Mouse (Mus musculus): Measurements from ENCODE around the gene Pak6. TPM values are rescaled to one million over a fixed set of nuclear protein-coding genes. Genes with fewer than 3 reads are reported as not detected.
A peak's percentile ranks its signal among the peaks of the same experiment; 100 is the strongest.

Pak6 gene
- total RNA-seq, 2 experiments from 2014 or later = 54.3 to 67.9 TPM

DNA sequence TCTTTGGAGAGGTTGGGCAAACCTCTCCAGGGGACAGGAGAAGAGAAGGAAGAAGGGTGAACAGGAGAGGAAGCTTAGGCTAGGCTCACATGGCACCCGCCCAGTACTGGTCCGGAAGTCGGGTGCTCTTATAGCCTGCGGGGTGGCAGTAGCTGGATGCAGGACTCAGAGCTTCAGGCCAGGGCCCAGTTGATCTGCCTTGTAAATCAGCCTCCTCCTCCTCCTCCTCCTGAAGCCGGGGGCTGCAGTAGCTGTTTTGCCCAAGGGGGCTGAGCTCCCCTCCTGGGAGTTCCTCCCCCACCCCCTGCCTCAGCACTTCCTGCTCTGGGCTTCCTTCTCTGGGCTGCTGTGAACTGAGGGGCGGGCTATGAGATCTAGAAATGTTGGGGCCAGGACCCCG, 65.2 kb downstream of the Pak6 start, which contains the start of gene Plcb2:
TSS of gene Plcb2 (minus strand) at position 102 of the 400 bp plus-strand sequence.
- DNase-seq (ENCODE audit: low spot score in 2 of 2) = no peak

DNA sequence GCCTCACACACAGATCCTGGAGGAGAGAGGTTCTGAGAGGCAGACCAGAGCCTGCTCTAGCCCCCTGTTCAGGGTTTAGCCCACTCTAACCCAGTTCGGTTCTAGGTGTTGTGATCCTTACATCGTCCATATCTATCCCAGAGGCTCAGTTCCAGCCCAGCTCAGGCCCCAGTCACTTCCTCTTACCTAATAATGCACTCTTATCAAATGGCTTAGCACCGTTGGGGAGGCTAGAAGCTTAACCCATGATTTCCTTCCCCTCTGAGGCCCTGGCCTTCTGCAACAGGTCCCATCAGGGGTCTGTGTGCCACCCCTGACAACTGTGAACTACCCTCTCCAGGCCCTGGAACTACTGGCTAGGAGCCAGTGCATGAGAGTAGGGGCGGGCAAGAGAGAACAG, 66.1 kb downstream of the Pak6 start:
- DNase-seq (ENCODE audit: low spot score in 2 of 2) = no peak

- DNase-seq (ENCODE audit: low spot score in 2 of 2) = no peak
Measured at GRCm38 (mm10) chr2:118729816-118730621, 66.9 kb downstream of the Pak6 start.

GRCm38 (mm10) chr2:118730622-118730915, 67.5 kb downstream of the Pak6 start:
- DNase-seq (ENCODE audit: low spot score in 2 of 2) = peak; percentile 63 to 83

- DNase-seq (ENCODE audit: low spot score in 2 of 2) = no peak
Measured at GRCm38 (mm10) chr2:118731981-118732380, 68.9 kb downstream of the Pak6 start.

DNA sequence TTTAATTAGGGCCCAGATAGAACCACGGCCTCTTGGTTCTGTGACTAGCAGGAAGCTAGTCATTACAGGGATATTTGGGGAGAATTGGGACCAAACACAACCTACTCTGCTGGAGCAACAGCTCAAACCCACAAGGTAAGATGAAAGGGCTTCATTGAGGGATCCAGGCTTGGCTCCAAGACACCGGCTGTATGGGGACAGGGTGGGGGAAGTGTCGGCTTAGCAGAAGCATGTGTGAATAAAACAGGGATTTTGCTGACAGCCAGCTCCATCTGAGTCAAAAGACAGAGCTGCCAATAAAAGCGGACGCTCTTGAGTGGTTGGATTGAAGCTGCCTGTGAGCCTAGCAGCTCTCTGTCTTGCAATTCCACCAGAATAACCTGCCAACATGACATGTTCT, 70.2 kb downstream of the Pak6 start:
- peak; percentile 76 to 79 for DNase-seq (ENCODE audit: low spot score in 2 of 2)

- no peak for DNase-seq (ENCODE audit: low spot score in 2 of 2)
Measured at GRCm38 (mm10) chr2:118740341-118740740, 77.2 kb downstream of the Pak6 start.

GRCm38 (mm10) chr2:118741183-118741582, 78.1 kb downstream of the Pak6 start:
- no peak for DNase-seq (ENCODE audit: low spot score in 2 of 2)

DNA sequence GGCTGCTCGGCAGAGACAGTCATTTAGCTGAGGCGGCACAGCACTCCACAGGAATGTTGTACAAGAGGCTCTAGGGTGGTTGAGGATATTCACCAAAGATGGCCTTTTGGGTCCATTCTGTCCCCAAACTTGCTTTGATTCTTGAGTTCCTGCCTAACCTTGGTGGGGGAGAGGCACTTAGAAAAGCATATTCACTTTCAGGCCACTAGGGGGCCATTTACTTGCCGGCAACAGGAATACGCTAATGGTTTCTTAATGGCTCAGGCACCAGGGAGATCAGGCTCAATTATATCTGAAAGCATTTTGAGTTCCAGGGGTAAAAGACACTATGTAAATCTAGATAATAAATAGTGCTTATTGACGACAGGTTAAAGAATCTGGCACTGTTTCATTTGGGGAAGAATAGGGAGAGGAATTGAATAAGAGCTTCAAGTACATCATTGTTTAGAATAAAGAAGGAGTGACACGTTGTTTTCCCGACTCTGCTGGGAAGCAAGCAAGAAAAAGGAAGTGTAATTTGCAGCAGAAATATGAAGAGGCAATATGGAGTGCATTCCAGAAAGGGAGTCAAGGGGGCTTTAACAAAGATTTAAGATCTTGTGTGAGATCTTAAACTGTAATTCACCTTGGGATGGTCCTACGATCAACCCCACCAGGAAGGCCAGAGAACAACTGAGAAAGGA, 80.3 kb downstream of the Pak6 start:
- peak in 1 of 2 experiments; percentile 65 for DNase-seq (ENCODE audit: low spot score in 2 of 2)

DNA sequence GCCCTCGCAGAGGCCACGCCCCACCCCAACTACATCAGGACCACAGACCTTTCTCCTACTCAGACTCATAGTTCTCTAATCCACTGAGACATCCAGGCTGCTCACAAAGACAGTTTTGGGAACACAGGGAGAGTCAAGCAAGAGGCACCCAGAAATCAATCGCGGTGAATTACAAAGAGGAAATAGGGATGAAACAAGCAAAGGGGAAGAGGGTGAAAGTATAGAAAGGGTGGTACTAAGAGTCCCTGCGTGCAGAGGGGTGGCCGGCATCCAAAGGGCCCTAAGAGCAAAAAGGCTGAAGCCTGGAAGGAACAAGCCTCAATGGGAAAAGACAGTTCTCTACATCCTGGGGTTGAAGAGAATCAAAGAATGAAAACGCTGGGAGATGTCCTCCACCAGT, 81.5 kb downstream of the Pak6 start:
- no peak for DNase-seq (ENCODE audit: low spot score in 2 of 2)

DNA sequence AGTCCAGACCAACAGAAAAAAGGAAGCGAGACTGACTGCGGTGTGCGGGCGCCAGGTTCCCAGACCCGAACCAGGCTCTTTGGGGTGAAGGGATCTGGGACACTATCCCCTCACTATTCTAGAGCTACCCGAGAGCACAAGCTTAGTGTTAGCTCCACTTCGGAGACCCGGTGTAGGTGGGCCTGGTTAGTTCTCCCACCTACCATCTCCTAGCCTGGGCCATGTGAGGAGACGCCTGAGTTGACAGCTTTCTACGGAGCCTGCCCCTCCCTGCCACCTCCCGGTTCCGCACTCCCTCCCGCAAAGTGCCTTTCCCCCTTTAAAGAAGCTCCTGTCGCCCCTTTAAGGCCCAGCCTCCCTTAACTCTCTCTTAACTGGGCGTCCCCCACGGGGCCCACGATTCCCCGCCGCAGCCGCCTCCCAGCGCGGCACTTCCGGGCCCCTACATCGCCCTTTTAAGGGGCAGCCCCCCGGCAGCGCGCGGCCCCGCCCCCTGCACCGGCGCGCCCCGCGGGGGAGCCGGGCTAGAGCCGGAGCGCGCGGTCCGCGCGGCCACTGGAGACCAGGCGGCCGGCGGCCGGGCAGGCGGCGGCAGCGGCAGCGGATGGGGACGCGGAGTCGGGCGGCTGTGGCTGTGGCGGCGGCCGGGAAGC, 82.3 kb downstream of the Pak6 start, which contains the start of gene Inafm2:
TSS of gene Inafm2 (plus strand) at position 527 of the 653 bp plus-strand sequence.
- peak; percentile 90 to 92 for DNase-seq (ENCODE audit: low spot score in 2 of 2)

DNA sequence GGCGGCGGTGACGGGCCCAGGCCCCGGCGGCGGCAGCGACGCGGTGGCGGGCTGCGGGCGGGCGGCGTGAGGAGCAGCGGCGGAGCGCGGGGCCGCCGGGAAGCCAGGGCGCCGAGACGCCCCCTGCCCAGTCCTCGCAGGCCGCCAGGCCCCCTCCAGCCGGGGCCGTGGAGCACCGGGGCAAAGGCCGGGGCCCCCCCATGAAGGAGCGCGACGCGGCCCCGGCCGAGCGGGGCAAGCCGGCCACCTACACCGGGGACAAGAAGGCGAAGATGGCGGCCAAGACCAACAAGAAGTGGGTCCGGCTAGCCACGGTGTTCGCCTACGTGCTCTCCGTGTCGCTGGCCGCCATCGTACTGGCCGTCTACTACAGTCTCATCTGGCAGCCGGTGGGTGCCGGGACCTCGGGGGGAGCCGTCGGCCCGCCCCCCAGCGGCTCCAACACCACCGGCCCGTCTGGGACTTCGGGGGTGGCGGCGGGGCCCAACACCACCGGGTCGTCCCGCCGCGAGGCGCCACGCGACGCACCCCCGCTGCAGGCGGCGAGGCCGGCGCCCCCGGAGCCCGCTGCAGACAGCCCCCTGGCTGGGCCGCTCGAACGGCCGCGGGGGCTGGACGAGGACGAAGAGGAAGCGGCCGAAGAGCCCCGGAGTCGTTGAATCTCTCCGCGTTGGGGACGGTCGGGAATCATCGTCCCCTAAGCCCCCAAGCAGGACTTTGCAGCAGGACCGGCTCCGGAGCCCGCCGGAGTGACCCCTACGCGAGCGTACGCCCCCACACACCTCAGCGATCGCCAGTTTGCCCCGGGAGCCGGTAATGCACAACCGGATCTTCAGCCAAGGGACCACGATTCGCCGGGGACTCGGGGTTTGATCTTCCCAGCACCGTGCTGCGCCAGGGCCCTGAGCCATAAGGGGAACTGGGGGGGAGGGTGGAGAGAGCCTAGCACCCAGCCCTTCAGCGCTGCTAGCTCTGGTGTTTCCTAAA, 83.1 kb downstream of the Pak6 start:
- DNase-seq (ENCODE audit: low spot score in 2 of 2) = no peak

GRCm38 (mm10) chr2:118747301-118747960, 84.3 kb downstream of the Pak6 start:
- no peak for DNase-seq (ENCODE audit: low spot score in 2 of 2)

Other genes with a start within 250 kb of the Pak6 start
- 100 to 1,000 TPM; 184 to 191 TPM for gene Srp14, start 183.6 kb upstream of the Pak6 start, total RNA-seq (2021)
- 1 to 10 TPM; 1.2 to 2.8 TPM for gene Bmf, start 113.6 kb upstream of the Pak6 start, total RNA-seq (2021)
- gene Bub1b, start 65.1 kb upstream of the Pak6 start, total RNA-seq (2021) = 1 to 10 TPM; 2.4 TPM
- gene Ankrd63, start 40.7 kb downstream of the Pak6 start, total RNA-seq (2021) = 10 to 100 TPM; 18.1 to 18.6 TPM
- 1 to 10 TPM; 2.2 to 2.5 TPM for gene Plcb2, start 65.1 kb downstream of the Pak6 start, total RNA-seq (2021)
- 10 to 100 TPM; 71.4 to 77.5 TPM for gene Inafm2, start 82.5 kb downstream of the Pak6 start, total RNA-seq (2021)
- 1 to 10 TPM; 6.5 to 6.7 TPM for gene Ccdc9b, start 99.4 kb downstream of the Pak6 start, total RNA-seq (2021)
- not detected for gene Phgr1, start 109.5 kb downstream of the Pak6 start, total RNA-seq (2021)
- 100 to 1,000 TPM; 261 to 266 TPM for gene Disp2, start 116.4 kb downstream of the Pak6 start, total RNA-seq (2021)
- gene Knstrn, start 150.7 kb downstream of the Pak6 start, total RNA-seq (2021) = 1 to 10 TPM; 1.1 TPM
- gene Ivd, start 198.7 kb downstream of the Pak6 start, total RNA-seq (2021) = 100 to 1,000 TPM in 1 of 2 experiments, 10 to 100 TPM in 1; 94.5 to 101 TPM
- gene Bahd1, start 237.1 kb downstream of the Pak6 start, total RNA-seq (2021) = 10 to 100 TPM; 65.2 to 68.1 TPM